Mouse (Mus musculus) heart, adult 8-10 months (tissue): ENCODE data around the gene Gm17617. TPM values are rescaled to one million over a fixed set of nuclear protein-coding genes. Genes with fewer than 3 reads are reported as not detected.

ENCODE experiments used
- DNase-seq: peaks from one replicate; pipeline ENCODE4 v3.0.0; 2022; ENCODE audit warnings: low spot score
- total RNA-seq, 4 experiments: library from RNA; stranded (reverse); gene quantifications; 2 replicates each; pipeline ENCODE4 v1.2.4; 2022

Gm17617 gene
- not detected for total RNA-seq

DNA sequence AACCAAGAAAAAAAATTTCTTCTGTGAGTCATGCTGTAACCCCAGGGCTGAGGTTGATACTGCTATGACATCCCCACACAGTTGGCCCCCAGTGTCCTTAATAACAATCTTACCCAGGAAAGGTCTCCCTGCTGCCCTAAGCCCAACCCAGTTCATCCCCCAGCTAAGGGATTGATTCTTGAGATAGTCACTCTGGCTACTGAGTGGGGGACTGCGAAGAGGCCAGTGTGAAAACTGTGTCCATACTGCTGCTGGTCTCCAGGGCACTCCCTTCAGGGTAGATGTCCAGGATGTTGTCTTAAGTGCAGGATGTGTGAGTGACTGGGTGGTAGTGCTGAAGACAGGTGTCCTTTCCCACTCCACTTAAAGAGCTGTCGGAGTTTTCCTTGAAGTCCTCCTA lies at the start of gene Gm17617:
Gene Gm17617 (minus strand): TSS at position 101 of the 400 bp plus-strand sequence.
- DNase-seq = no peak

DNA sequence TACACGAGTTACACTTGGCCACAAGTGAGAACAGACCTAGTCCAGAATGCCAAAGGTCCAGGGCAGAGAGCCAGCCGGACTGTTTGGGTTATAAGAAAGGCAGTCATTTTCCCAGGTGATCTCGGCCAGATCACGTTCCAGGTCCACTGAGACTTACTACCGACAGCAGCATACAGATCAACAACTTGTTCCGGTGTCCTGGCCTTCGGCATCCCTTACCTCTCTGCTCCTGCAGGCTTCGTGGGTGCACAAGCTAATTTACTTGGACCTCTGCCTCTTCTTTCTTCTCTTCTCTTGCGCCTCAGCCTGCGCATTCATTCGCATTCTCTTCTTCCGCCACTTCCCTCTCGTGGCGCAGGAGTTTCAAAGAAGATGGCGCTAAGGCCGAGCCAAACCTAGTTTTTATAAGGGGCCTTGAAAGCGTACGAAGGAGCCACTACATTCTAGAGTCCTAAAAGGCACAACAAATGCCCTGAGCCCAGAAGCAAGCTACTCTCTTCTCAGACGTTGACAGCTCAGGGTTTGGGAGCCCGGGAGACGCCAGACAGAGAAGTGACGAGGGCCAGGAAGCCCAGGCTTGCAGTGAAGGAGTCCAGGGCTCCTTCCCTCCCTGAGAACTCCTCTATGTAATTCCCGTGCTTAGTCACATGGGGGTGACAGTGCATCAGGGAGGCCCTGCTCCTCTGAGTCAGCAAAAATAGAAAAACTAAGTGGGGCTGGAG lies 49.0 kb upstream of the Gm17617 start:
- DNase-seq = peak; percentile 86

DNA sequence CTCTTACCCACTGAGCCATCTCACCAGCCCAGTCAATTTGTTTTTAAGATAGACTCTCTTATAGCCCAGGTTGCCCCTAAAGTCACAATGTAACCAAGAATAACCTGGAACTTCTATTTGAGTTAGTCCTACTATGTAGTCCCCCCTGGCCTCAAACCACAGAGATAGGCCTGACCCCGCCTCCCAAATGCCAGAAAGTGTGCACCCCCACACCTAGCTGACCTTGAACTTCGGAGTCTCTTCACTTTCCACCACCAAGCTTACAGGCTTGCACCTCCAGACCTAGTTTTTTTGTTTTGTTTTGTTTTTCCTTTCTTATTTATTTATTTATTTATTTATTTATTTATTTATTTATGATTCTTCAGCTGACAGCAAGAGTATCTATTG lies 48.4 kb upstream of the Gm17617 start:
- DNase-seq = no peak

DNA sequence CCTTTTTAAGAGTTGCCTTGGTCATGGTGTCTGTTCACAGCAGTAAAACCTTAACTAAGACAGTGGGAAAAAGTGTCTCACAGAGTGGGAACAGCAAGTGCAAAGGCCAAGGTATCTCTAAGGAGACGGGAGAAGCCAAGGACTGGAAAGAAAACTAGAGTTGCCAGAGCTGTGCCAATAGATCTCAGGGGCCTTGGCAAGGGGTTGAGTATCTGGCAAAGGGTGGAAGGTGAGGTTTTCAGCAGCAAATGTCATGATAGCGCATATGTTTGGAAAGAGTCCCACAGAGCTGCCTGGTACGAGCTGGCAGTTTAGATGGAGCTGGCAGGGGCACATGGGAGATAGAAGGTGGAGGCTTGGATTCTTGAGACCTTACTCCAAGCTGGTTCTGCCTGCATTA lies 46.2 kb upstream of the Gm17617 start:
- DNase-seq = no peak

DNA sequence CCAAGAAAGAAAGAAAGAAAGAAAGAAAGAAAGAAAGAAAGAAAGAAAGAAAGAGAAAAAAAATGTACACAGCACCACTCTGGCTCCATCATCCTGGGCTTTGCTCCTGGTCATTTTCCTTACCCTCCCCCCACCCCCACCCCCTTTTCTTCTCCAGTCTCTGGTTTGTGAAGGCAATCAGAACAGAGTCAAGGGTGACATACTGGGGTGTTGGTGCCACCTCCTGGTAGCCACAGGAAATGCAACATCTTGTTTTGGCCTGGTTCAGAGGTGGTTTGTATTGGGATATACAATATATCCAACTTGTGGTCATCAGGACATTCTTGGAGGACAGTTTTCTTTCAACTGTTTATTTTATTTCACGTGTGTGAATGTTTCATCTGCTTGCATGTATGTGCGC lies 45.2 kb upstream of the Gm17617 start:
- DNase-seq = peak; percentile 81

DNA sequence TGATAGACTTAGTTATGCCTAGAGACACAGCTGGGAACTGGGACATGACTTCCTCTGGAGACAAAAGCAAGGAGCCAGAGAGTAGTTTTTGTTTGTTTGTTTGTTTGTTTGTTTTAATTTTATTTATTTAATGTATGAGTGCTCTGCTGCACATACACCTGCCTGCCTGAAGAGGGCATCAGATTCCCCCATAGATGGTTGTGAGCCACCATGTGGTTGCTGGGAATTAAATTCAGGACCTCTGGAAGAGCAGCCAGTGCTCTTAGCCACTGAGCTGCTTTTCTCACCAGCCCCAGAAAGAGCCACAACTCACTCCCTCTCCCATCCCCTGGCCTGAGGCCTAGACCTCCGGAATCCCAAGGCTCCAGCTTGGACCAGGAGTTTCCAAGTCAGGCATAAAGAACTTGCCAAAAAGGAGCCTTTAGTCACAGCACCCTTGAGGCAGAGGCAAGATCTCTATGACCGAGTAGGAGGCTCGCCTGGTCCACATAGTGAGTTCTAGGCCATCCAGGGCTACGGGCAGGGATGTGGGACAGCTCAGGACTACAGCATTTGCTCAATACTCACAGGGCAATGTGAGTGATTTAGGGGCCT lies 44.7 kb upstream of the Gm17617 start:
- no peak for DNase-seq

DNA sequence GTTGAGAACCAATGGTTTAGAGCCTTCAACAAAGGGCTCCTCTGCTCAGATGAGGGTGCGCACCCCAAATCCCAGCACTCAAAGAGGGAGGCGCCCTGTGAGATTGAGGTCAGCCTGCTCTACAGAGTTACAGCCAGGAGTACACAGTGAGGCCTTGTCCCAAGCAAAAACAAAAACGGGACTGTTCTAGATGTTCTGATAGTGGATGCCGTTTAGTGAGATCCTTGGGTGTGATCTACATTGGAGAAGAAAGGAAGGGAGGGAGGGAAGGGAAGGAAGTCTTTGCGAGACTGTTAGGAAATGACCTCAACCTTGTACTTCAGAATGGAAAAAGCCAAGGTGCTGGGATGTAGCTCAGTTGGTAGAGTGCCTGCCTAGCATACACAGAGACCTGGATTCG lies 42.9 kb upstream of the Gm17617 start:
- no peak for DNase-seq

DNA sequence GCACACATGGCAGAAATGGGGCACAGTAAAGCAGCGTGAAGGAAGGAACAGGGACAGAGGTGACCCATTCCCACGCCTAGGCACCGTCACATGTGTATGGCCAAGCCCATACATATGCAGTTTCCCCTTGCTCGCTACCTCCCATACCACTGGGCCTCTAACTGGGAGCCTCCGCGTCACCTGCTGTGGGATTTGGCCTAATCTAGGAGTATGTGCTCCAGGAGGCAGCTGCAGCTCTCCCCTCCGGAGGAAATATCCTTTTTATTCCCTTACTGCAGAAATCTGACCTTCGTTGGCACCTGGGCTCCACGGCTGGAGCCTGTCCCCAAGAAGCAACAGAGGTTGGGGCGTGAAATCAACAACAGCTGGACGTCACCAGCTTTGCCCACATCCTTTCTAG lies 41.0 kb upstream of the Gm17617 start:
- no peak for DNase-seq

DNA sequence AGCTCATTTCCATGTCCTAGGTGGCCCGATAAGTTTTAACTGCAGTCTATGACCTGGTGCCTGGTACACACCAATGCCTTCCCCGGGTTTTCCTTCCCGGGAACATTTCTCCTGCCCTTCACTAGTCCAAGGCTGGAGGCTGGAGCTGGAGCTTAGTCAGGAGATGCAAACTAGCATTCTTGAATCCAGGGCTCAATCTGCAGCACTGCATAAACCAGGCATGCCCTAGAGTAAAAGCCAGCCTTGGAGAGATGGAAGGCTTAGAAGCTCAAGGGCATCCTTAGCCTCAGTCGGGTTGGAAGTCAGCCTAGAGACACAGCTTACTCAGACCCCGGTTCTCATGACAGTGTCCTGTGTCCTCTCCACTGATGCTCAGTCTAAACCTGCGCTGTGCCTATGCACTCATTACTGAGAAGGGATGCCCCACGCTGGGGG lies 39.0 kb upstream of the Gm17617 start:
- no peak for DNase-seq

DNA sequence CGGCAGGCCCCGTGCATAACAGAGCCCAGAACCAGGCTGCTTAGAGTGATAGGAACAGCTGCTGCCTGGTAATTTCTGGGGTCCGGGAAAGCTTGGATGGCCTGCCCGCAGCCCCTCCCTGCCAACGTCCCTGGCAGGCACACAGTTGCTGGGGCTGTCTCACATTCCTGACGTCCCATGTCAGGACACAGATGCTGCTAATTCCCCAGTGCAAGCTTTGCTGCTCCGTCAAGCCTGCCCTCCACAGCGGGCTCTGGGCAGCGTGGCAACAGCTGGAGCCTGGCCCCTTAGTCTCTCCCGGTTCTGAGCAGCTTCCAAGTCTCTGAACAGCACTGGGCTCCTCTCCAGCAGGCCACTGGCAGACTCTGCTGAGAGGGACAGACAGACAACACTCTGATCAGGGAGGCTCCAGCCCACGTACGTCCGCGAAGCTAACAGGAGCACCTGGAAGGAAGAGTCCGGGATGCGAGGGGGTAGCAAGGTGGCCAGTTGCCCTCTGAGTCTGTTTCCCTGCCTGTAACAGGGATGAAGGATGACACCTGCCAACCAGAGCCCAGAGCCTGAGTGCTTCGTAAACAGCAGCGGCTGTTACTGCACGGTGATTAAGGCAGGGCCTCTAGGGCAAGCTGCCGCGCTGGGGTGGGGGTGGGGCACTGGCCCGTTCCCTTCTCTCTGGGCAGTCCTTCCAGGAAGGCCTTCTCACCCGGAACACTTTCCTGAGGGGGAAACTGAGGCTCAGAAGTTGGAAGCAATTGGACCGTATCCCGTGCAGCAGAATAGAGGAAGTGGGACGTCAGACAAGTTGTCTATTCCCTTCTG lies 38.4 kb upstream of the Gm17617 start:
- no peak for DNase-seq

DNA sequence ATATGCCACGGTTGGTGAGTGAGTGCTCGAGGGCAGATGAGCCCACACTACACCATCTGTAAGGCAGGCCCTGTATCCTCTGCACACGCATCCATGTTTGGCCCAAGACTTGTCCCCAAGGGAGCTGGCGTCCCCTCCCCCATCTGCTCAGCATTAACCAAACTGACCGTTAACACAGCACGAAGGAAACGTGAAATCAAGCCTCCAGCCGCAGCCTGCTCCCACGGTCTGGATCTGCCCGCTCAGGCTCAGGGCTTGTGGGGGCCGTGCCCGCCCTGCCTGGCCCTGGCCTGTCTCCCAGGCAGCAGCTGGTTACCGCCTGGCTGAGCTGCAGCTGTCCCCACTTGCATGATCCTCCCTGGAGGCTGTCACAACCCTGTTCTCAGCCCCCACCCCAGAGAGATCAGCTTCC lies 35.6 kb upstream of the Gm17617 start:
- DNase-seq = no peak

DNA sequence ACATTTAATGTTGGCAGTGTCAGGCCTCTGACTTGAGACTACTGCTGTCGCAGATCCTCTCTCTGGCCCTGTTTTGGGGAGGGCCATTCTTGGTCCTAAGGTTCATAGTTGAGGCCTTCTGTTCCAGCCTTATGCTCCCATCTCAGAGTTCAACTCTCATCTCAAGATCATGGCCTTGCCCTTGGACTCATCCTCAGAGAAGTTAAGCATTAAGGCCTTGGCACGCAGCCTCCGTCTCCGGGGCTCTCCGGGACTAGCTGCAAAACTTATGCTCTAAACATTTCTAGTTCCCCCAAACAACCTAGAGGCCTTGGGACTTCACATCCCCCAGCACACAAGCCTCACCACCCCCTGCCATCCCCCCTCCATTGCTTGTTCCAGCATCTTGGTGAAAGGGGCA lies 34.9 kb upstream of the Gm17617 start:
- DNase-seq = no peak

DNA sequence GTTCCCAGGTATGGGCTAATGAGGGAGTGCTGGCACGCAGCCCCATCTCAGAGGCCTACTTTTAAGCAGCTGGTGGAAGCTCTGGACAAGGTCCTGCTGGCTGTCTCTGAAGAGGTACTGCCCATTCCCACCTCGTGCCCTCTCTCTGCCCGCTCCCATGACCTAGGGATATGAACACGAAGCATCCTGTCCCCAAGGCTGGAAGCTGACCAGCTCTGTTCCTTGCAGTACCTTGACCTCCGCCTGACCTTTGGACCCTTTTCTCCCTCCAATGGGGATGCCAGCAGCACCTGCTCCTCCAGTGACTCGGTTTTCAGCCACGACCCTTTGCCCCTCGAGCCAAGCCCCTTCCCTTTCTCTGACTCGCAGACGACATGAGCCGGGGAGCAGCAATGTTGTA lies 34.5 kb upstream of the Gm17617 start:
- no peak for DNase-seq

DNA sequence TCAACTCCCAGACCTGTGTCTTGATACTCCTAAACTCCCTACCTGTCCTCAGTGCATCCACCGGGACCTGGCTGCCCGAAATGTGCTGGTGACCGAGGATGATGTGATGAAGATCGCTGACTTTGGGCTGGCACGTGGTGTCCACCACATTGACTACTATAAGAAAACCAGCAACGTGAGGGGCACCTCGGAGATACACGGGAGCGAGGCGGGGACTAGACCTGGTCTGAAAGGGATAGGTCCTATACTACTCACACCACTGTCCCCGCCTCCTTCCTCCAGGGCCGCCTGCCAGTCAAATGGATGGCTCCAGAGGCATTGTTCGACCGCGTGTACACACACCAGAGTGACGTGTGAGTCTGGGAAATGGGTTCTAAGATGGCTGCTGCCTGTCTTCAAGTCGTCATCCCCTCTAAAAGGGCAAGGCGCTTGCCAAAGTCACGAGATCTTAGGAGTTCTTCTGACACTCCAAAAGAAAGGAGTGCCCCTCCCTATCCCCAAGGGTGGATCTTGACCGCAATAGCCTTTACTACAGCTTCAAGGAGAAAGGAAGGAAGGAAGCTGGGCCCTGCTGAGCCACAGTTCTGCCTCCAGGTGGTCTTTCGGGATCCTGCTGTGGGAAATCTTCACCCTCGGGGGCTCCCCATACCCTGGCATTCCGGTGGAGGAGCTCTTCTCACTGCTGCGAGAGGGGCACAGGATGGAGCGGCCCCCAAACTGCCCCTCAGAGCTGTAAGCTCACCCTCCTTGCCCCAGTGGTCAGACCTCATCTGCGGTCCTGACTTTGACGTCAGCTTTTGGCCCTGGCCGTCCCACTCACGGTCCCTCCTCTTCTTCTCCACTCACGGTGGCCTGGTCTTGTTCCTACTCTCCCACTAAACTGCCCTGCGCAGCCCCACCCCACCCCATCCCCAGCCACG lies 33.7 kb upstream of the Gm17617 start:
- no peak for DNase-seq

DNA sequence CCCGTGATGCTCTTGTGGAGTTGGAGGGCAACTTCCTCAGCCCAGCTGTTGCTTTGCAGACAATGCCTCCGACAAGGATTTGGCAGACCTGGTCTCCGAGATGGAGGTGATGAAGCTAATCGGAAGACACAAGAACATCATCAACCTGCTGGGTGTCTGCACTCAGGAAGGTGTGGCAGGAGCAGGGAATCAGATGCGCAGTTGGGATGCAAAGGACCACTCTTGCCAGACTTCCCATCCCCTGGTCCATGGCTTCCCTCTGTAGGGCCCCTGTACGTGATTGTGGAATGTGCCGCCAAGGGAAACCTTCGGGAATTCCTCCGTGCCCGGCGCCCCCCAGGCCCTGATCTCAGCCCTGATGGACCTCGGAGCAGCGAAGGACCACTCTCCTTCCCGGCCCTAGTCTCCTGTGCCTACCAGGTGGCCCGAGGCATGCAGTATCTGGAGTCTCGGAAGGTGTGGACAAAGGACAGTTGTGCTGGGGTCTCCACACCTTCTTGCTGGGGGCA lies 32.5 kb upstream of the Gm17617 start:
- no peak for DNase-seq

DNA sequence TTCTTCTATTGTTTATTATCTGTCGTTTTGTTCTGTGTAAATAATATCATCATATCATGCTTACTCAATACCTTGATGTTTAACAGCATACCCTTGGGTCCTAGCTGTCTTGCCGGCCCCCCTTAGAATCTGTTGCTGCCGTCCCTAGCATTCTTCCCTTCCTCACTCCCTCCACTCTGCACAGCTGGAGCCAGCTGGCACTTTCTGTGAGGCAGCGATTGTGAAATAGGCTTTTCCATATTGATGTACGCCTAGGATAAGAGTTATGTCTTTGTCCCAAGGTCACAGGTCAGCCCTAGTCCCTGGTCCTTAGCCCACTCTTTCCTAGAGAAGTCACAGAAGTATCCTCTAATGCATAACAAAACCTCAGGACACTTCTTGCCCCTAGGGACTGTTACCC lies 30.2 kb upstream of the Gm17617 start:
- no peak for DNase-seq

DNA sequence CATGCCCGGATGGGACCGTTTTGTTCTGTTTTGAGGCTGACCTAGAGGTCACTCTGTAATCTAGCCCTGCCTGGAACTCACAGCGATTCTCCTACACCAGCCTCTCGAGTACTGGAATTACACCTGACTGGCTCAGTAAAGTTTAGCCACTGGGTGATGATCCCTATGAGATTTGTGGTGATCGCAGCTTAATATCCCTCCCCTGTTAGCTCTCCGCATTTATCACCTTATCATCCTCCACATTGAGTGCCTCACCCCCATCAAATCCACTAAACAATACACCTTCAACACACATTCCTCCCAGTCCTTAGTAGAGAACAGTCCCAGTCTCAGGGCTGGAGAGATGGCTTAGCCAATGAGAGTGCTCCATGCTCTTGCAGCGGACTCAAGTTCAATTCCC lies 29.0 kb upstream of the Gm17617 start:
- no peak for DNase-seq

DNA sequence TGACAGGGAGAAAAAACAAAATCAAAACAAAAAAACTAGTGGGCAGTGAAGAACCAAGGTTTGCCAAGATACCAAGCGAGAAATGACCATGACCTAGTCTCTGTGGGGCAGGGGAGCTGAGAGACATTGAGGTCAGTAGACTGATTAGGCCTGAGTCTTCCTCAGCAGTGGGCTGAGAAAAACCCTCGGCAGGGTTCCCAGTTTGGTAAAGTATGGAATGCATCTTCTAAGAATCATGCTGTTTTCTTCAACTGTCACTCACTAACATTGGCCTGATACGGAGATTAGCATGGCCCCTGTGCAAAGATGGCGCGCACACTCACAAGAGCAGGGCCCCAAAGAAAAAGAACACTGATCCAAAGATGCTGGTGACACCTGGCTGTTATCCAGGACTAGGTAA lies 20.6 kb upstream of the Gm17617 start:
- no peak for DNase-seq

DNA sequence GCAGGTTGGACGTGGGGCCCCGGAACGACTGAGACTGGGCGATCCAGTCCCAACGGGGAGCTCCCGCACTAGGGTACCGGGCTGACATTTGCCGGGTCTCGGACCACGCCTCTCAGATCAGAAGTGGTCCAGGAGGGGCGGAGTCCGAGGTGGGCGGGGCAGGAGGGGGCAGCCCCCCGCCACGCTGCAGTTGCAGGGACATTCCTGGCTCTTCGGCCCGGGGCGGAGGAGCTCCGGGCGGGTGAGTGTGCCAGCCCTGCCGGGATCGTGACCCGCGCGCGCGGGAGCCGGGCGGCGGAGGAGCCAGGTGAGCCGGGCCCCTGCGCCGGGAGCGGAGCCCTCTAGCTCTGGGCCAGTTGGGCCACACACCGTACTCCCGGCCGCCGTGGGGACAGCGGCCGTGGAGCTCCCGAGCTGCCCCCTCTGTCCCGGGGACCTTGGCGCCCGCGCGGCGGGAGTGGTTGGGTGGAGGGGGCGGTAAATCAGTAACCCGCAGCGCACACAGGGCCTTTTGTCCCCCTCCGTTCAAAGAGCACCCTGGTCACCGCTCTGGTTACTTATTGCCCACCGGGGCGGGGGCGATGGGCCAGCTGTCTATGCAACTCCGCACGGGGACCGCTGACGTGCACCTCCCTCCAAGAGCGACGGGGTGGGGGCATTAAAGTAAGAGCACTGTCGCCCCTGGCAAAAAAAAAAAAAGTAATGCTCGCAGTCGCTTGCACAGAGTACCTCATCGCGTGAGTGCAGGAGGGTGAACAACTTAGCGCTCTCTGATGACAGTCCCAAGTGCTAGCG lies 19.5 kb upstream of the Gm17617 start, which contains the start of gene Fgfr4:
Gene Fgfr4 (plus strand): TSS at position 20 of the 795 bp plus-strand sequence.
- DNase-seq = no peak

DNA sequence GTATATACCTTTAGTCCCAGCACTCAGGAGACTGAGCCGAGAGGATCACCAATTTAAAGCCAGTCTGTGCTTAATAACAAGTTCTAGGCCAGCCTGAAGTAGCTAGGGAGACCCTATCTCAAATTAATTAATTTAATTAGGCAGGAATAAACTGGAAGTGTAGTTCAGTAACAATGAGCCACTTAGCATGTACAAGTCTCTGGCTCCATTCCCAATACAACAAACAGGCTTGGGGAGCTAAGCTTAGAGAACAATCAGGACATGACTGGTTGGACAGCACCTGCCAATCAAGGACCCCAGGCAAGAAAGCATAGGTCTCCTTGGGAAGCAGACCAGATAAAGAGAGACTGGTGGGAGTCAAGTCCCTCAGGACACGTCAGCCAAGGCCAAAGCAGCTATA lies 6.9 kb upstream of the Gm17617 start:
- DNase-seq = no peak

DNA sequence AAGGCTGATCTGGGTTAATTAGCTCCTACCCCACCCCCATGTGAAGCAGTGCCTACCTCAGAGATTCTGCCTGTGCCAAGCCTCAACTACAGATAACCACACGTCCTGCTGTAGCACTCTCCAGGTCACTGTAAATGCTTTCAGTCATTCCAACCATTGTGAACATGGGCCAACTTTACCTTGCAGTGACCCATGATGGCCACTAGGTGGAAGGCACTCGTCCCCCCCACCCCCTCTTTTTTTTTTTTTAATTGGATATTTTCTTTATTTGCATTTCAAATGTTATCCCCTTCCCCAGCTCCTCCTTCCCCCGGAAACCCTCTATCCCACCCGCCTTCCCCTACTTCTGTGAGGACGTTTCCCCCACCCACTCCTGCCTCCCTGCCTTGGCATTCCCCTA lies 2.0 kb upstream of the Gm17617 start:
- no peak for DNase-seq
